ENCODE assay signal across 8 mouse cellular contexts in the genomic region with DNA sequence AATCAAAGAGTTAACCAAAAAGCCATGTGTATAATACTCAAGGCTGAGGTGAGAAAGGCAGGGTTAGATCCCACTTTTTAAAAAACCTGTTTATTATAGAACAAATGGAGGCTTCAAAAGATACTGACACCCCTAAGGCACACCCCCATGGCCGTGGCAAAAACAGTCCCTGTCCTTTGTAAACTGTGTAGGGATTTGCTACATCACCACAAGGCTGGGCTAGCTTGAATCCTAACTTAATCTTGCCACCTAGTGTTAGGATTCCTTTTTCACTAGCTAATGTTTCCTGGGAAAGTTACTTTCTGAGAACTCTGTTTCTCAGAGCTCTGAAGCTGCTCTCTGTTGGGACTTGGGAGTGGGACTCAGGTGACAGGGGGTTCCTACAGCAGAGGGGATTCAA. TPM values are rescaled to one million over a fixed set of nuclear protein-coding genes. Genes with fewer than 3 reads are reported as not detected.
DNase-seq lines count a peak whose midpoint lies in the region; ATAC-seq and TF ChIP-seq lines count a peak whose summit lies in the region.

No protein-coding gene starts in this region.

- no peak for DNase-seq in limb, embryonic 10.5 days (ENCODE audit: low spot score)
- DNase-seq in brain, embryonic 18.5 days (ENCODE audit: low read depth, low spot score) = peak; percentile 43
- DNase-seq in liver, embryonic 14.5 days (ENCODE audit: low read depth in 3 of 3, low spot score in 3 of 3) = no peak
- DNase-seq in cerebellum, adult 9-10 months = no peak
- no peak for DNase-seq in cerebellum, adult 9-11 months

- no peaks in the 10 kb centered on the region for H3K9me3 ChIP-seq in limb, embryonic 13.5 days
- H3K9me3 ChIP-seq in limb, embryonic 10.5 days (replicated peaks) = no peaks in the 10 kb centered on the region
- H3K9me3 ChIP-seq in heart, embryonic 13.5 days = no peaks in the 10 kb centered on the region
- no peaks in the 10 kb centered on the region for H3K9me3 ChIP-seq in liver, embryonic 14.5 days (ENCODE audit: control insufficient read depth, low read length)
- H3K9me3 ChIP-seq in stomach, embryonic 16.5 days (replicated peaks; ENCODE audit: control insufficient read depth, low read length) = no peaks in the 10 kb centered on the region

- H3K9ac ChIP-seq in limb, embryonic 13.5 days = no peak overlapping the region
- no peak overlapping the region for H3K9ac ChIP-seq in heart, embryonic 13.5 days
- H3K9ac ChIP-seq in liver, embryonic 14.5 days (replicated peaks) = no peak overlapping the region
- H3K9ac ChIP-seq in stomach, embryonic 16.5 days (ENCODE audit: low read length) = no peak overlapping the region

- 3% methylated on average over 1 of the region's 1 CpGs for WGBS in limb, embryonic 13.5 days
- 0% methylated on average over 1 of the region's 1 CpGs for WGBS in limb, embryonic 10.5 days
- 0% methylated on average over 1 of the region's 1 CpGs for WGBS in heart, embryonic 13.5 days
- WGBS in liver, embryonic 14.5 days (ENCODE audit: insufficient replicate concordance) = 6% methylated on average over 1 of the region's 1 CpGs
- WGBS in stomach, embryonic 16.5 days = 0% methylated on average over 1 of the region's 1 CpGs

- H3K4me1 ChIP-seq in limb, embryonic 13.5 days = peaks cover 40% of the 10 kb centered on the region
- peaks cover 47% of the 10 kb centered on the region for H3K4me1 ChIP-seq in limb, embryonic 10.5 days
- peaks cover 40% of the 10 kb centered on the region for H3K4me1 ChIP-seq in heart, embryonic 13.5 days
- no peaks in the 10 kb centered on the region for H3K4me1 ChIP-seq in liver, embryonic 14.5 days (replicated peaks; ENCODE audit: control insufficient read depth in 2 of 2, insufficient read depth in 2 of 2, low read length in 1 of 2)
- H3K4me1 ChIP-seq in stomach, embryonic 16.5 days (ENCODE audit: control insufficient read depth, insufficient read depth, low read length) = peaks cover 28% of the 10 kb centered on the region

- no peak overlapping the region for H3K4me3 ChIP-seq in limb, embryonic 13.5 days
- H3K4me3 ChIP-seq in limb, embryonic 10.5 days = no peak overlapping the region
- H3K4me3 ChIP-seq in heart, embryonic 13.5 days = no peak overlapping the region
- no peak overlapping the region for H3K4me3 ChIP-seq in liver, embryonic 14.5 days (ENCODE audit: insufficient read depth in 1 of 2, low read depth in 2 of 2, low read length in 2 of 2)
- H3K4me3 ChIP-seq in stomach, embryonic 16.5 days (replicated peaks; ENCODE audit: low read length) = no peak overlapping the region

- 0 out of 2 replicates have a peak, but pooled peaks have one; percentile 18 for TF ChIP-seq CTCF in liver, embryonic 14.5 days (IDR thresholded peaks at IDR 0.05; ENCODE audit: low read depth)

- peaks cover 98% of the 10 kb centered on the region for H3K27me3 ChIP-seq in limb, embryonic 13.5 days
- H3K27me3 ChIP-seq in limb, embryonic 10.5 days (ENCODE audit: low read depth, poor library complexity, severe bottlenecking) = peaks cover 100% of the 10 kb centered on the region
- H3K27me3 ChIP-seq in heart, embryonic 13.5 days (replicated peaks) = peaks cover 96% of the 10 kb centered on the region
- H3K27me3 ChIP-seq in liver, embryonic 14.5 days (ENCODE audit: control insufficient read depth, insufficient read depth, low read length) = peaks cover 92% of the 10 kb centered on the region
- peaks cover 34% of the 10 kb centered on the region for H3K27me3 ChIP-seq in stomach, embryonic 16.5 days (ENCODE audit: control insufficient read depth, insufficient read depth, low read length)

- no peak overlapping the region; the same call in 1 of the 2 replicates for H3K4me2 ChIP-seq in limb, embryonic 13.5 days (replicated peaks)
- H3K4me2 ChIP-seq in heart, embryonic 13.5 days = peak overlapping the region; percentile 99
- no peak overlapping the region for H3K4me2 ChIP-seq in liver, embryonic 14.5 days (ENCODE audit: low read depth)
- peak overlapping the region; percentile 2; the same call in 1 of the 2 replicates for H3K4me2 ChIP-seq in stomach, embryonic 16.5 days (ENCODE audit: low read depth, low read length)

- TF ChIP-seq EP300 in liver, embryonic 14.5 days (IDR thresholded peaks at IDR 0.05; ENCODE audit: low read depth) = no peak

- ATAC-seq in limb, embryonic 13.5 days (ENCODE audit: low FRiP score, low read depth) = 0 out of 2 replicates have a peak, but pooled peaks have one; percentile 45
- ATAC-seq in heart, embryonic 13.5 days (ENCODE audit: extremely low read depth, insufficient number of reproducible peaks, low FRiP score, low TSS enrichment) = no peak
- ATAC-seq in liver, embryonic 14.5 days (ENCODE audit: insufficient read depth) = no peak
- no peak for ATAC-seq in stomach, embryonic 16.5 days (ENCODE audit: insufficient read depth, low FRiP score)

- H3K27ac ChIP-seq in limb, embryonic 13.5 days = no peak overlapping the region
- H3K27ac ChIP-seq in limb, embryonic 10.5 days = no peak overlapping the region
- H3K27ac ChIP-seq in heart, embryonic 13.5 days (replicated peaks) = no peak overlapping the region
- H3K27ac ChIP-seq in liver, embryonic 14.5 days = no peak overlapping the region
- no peak overlapping the region for H3K27ac ChIP-seq in stomach, embryonic 16.5 days (ENCODE audit: low read length)

- H3K36me3 ChIP-seq in limb, embryonic 13.5 days = no peaks in the 10 kb centered on the region
- no peaks in the 10 kb centered on the region for H3K36me3 ChIP-seq in limb, embryonic 10.5 days
- no peaks in the 10 kb centered on the region for H3K36me3 ChIP-seq in heart, embryonic 13.5 days
- H3K36me3 ChIP-seq in liver, embryonic 14.5 days (replicated peaks; ENCODE audit: control insufficient read depth, insufficient read depth, low read depth) = no peaks in the 10 kb centered on the region
- no peaks in the 10 kb centered on the region for H3K36me3 ChIP-seq in stomach, embryonic 16.5 days (ENCODE audit: control insufficient read depth, insufficient read depth, low read length)

RNA-seq across cellular contexts. Expression of gene Dll1, which starts 1.2 kb away (rescaled TPM):
- 7.0 and 7.1 TPM in 2 replicates for polyA plus RNA-seq in limb, embryonic 13.5 days (2015; fragmentation: Nextera tagmentation; extraction: Ambion mirVana)
- polyA plus RNA-seq in limb, embryonic 10.5 days (2016; fragmentation: Nextera tagmentation; extraction: Ambion mirVana) = 1.8 and 3.0 TPM in 2 replicates
- polyA plus RNA-seq in heart, embryonic 13.5 days (2015; fragmentation: Nextera tagmentation; extraction: Ambion mirVana) = 6.6 and 7.8 TPM in 2 replicates
- polyA plus RNA-seq in liver, embryonic 14.5 days (2012; rRNA removed) = 0.74 and 0.78 TPM in 2 replicates
- polyA plus RNA-seq in liver, embryonic 14.5 days (2014; fragmentation: Nextera tagmentation; extraction: Ambion mirVana) = 0.77 and 0.93 TPM in 2 replicates
- polyA plus RNA-seq in stomach, embryonic 16.5 days (2015; fragmentation: Nextera tagmentation; extraction: Ambion mirVana) = 13.0 and 13.6 TPM in 2 replicates

RNA-seq across cellular contexts. Expression of gene Fam120b, which starts 18.1 kb away (rescaled TPM):
- polyA plus RNA-seq in limb, embryonic 13.5 days (2015; fragmentation: Nextera tagmentation; extraction: Ambion mirVana) = 32.8 and 34.5 TPM in 2 replicates
- 22.2 and 27.6 TPM in 2 replicates for polyA plus RNA-seq in limb, embryonic 10.5 days (2016; fragmentation: Nextera tagmentation; extraction: Ambion mirVana)
- polyA plus RNA-seq in heart, embryonic 13.5 days (2015; fragmentation: Nextera tagmentation; extraction: Ambion mirVana) = 13.9 and 15.2 TPM in 2 replicates
- polyA plus RNA-seq in liver, embryonic 14.5 days (2012; rRNA removed) = 2.4 and 3.1 TPM in 2 replicates
- 4.1 and 5.6 TPM in 2 replicates for polyA plus RNA-seq in liver, embryonic 14.5 days (2014; fragmentation: Nextera tagmentation; extraction: Ambion mirVana)
- 27.8 and 28.8 TPM in 2 replicates for polyA plus RNA-seq in stomach, embryonic 16.5 days (2015; fragmentation: Nextera tagmentation; extraction: Ambion mirVana)

Comparison
In these comparisons a context has a peak if more than half of its experiments do, and no peak if none do; other contexts are left out.
1. H3K4me2 ChIP-seq: peak in heart, embryonic 13.5 days (single experiment) and stomach, embryonic 16.5 days (single experiment); none in limb, embryonic 13.5 days (single experiment) and liver, embryonic 14.5 days (single experiment).